Mouse (Mus musculus): ENCODE results near the gene Glod4. TPM values are rescaled to one million over a fixed set of nuclear protein-coding genes. Genes with fewer than 3 reads are reported as not detected.
A peak's percentile ranks its signal among the peaks of the same experiment; 100 is the strongest.

The Glod4 gene
- polyA plus RNA-seq, 1 experiment, result 11.9 TPM

- Histone ChIP-seq H3K4me1 (ENCODE audit: control insufficient read depth, insufficient read depth, low read length) (no peaks in the 10 kb centered on the region; the same call in 1 of the 2 replicates), H3K4me3 (replicated peaks; ENCODE audit: extremely low read depth, low read depth, low read length) (no peak overlapping the region)
- no peak for DNase-seq
- TF ChIP-seq CTCF (IDR thresholded peaks at IDR 0.05; ENCODE audit: insufficient read depth, low read length), result no peak
- no peak for TF ChIP-seq POLR2A (IDR thresholded peaks at IDR 0.05; ENCODE audit: borderline replicate concordance, extremely low read depth, low read depth, low read length)
- WGBS, result 73% methylated on average over 3 of the region's 3 CpGs
Observed at GRCm38 (mm10) chr11:76137996-76138395, 105.5 kb downstream of the Glod4 start.

GRCm38 (mm10) chr11:76135641-76136437, 107.7 kb downstream of the Glod4 start:
- 78% methylated on average over 7 of the region's 7 CpGs for WGBS
- DNase-seq, result no peak
- Histone ChIP-seq H3K4me1 (ENCODE audit: control insufficient read depth, insufficient read depth, low read length) (no peaks in the 10 kb centered on the region; the same call in none of the 2 replicates), H3K4me3 (replicated peaks; ENCODE audit: extremely low read depth, low read depth, low read length) (no peak overlapping the region)
- TF ChIP-seq POLR2A (IDR thresholded peaks at IDR 0.05; ENCODE audit: borderline replicate concordance, extremely low read depth, low read depth, low read length) (no peak), CTCF (IDR thresholded peaks at IDR 0.05; ENCODE audit: insufficient read depth, low read length) (no peak)

GRCm38 (mm10) chr11:76130859-76131258, 112.7 kb downstream of the Glod4 start:
- WGBS, result 42% methylated on average over 5 of the region's 5 CpGs
- TF ChIP-seq CTCF (IDR thresholded peaks at IDR 0.05; ENCODE audit: insufficient read depth, low read length), result no peak
- no peak for TF ChIP-seq POLR2A (IDR thresholded peaks at IDR 0.05; ENCODE audit: borderline replicate concordance, extremely low read depth, low read depth, low read length)
- no peaks in the 10 kb centered on the region; the same call in none of the 2 replicates for H3K4me1 ChIP-seq (ENCODE audit: control insufficient read depth, insufficient read depth, low read length)
- peak; percentile 25 for DNase-seq
- H3K4me3 ChIP-seq (replicated peaks; ENCODE audit: extremely low read depth, low read depth, low read length), result no peak overlapping the region

DNA sequence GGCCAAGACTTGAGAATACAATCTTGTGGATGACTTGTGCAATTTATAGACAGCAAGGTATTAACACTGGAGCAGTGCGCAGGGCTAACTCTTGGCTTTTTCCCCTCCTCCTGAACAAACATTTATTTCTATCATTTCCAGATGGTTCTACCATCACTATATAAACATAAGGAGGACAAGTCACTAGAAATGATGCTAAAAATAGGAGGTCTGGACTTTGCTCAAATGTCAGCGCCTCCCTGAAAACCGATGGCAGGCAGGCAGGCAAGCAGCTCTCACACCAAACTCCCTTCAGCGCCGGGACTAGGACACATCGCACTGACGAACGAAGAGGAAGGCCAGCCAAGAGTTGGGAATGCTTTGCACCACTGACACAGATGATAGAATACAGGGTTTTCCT, 118.1 kb downstream of the Glod4 start:
- no peak overlapping the region for H3K4me3 ChIP-seq (replicated peaks; ENCODE audit: extremely low read depth, low read depth, low read length)
- TF ChIP-seq POLR2A (IDR thresholded peaks at IDR 0.05; ENCODE audit: borderline replicate concordance, extremely low read depth, low read depth, low read length), result no peak
- no peak for TF ChIP-seq CTCF (IDR thresholded peaks at IDR 0.05; ENCODE audit: insufficient read depth, low read length)
- no peak for DNase-seq
- 58% methylated on average over 8 of the region's 8 CpGs for WGBS
- H3K4me1 ChIP-seq (ENCODE audit: control insufficient read depth, insufficient read depth, low read length), result peaks cover 7% of the 10 kb centered on the region

DNA sequence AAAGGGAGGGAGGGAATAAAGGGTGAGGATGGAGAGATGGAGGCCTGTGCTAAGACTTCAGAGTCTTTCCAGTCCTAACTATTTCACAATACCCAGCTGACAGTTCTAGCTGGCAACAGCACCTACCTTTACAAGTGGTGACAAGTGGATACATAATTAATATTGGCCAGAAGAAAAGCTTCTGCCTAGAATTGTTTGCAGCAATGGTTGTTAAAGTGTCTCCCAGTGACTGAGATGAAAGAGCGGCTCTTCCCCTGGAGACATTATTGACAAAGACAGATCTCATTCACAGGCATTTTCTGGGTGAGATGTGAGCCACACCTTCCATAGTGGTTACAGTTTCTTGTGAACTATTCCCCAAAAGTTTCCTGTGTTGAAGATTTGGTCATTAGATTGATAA, 120.0 kb downstream of the Glod4 start:
- Histone ChIP-seq H3K4me1 (ENCODE audit: control insufficient read depth, insufficient read depth, low read length) (peaks cover 7% of the 10 kb centered on the region), H3K4me3 (replicated peaks; ENCODE audit: extremely low read depth, low read depth, low read length) (no peak overlapping the region)
- DNase-seq, result no peak
- 95% methylated on average over 1 of the region's 1 CpGs for WGBS
- TF ChIP-seq CTCF (IDR thresholded peaks at IDR 0.05; ENCODE audit: insufficient read depth, low read length), result no peak
- no peak for TF ChIP-seq POLR2A (IDR thresholded peaks at IDR 0.05; ENCODE audit: borderline replicate concordance, extremely low read depth, low read depth, low read length)

DNA sequence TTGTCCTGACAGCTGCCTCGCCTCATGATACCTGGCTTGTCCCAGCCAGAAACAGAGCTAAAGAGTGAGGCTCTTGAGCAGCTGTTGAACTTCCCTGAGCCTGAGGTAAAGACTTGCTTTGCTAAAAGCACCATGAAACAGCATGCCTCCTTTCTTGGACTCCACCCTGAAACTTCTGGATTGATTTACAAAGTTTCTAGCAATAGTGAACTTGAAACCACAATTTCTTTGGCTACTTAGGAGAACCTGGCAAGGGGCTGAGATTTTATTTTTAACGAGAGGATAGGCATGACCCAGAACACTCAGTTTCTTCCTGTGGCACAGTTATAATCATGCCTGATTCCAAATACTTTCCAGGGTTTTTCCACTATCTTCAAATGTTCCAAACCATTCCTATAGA, 121.0 kb downstream of the Glod4 start:
- no peak for TF ChIP-seq CTCF (IDR thresholded peaks at IDR 0.05; ENCODE audit: insufficient read depth, low read length)
- no peak for TF ChIP-seq POLR2A (IDR thresholded peaks at IDR 0.05; ENCODE audit: borderline replicate concordance, extremely low read depth, low read depth, low read length)
- Histone ChIP-seq H3K4me1 (ENCODE audit: control insufficient read depth, insufficient read depth, low read length) (peaks cover 7% of the 10 kb centered on the region), H3K4me3 (replicated peaks; ENCODE audit: extremely low read depth, low read depth, low read length) (no peak overlapping the region)
- WGBS, result 64% methylated on average over 2 of the region's 2 CpGs
- DNase-seq, result no peak

DNA sequence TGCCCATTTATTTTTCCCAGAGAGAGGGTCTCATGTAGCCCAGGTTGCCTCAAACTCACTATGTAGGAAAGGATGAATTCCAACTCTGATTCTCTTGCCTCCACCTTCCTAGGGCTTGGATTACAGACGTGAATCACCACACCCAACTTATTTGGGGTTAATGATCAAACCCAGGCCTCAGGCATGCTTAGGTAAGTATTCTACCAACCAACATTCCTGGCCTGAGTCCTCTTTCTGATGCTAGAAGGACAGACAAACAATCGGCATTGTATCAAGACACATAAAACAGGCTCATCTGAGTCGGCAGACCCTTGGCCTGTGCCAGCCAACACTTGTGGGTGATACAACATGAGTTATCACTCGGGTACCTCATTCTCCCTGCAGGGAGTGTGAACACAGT, 122.4 kb downstream of the Glod4 start:
- H3K4me1 ChIP-seq (ENCODE audit: control insufficient read depth, insufficient read depth, low read length), result peaks cover 7% of the 10 kb centered on the region
- TF ChIP-seq CTCF (IDR thresholded peaks at IDR 0.05; ENCODE audit: insufficient read depth, low read length) (no peak), POLR2A (IDR thresholded peaks at IDR 0.05; ENCODE audit: borderline replicate concordance, extremely low read depth, low read depth, low read length) (no peak)
- no peak for DNase-seq
- no peak overlapping the region for H3K4me3 ChIP-seq (replicated peaks; ENCODE audit: extremely low read depth, low read depth, low read length)
- 70% methylated on average over 4 of the region's 4 CpGs for WGBS

DNA sequence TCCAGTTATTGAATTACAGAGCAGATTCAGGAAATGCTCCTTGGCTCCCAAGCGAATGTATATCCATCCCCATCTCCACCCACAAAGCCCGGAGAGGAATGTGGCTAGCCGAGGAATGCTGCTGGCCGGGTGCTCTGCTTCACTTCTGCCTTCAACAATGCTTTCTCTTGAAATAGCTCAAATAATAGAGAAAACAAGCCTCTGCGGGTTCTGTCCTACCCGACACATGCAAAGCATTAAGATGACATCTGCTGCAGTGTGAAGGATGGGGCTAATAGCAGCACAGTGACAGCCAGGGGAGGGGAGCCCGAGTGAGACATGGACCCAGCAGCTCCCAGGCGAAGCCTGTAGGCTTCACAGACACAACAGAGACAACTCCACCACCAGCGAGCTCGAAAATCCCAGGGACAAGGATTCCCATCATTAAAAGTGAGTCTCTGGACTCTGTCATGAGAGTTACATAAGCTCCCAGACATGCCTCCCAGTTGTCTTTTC, 123.1 kb downstream of the Glod4 start:
- H3K4me3 ChIP-seq (replicated peaks; ENCODE audit: extremely low read depth, low read depth, low read length), result no peak overlapping the region
- 32% methylated on average over 10 of the region's 10 CpGs for WGBS
- peaks cover 7% of the 10 kb centered on the region for H3K4me1 ChIP-seq (ENCODE audit: control insufficient read depth, insufficient read depth, low read length)
- DNase-seq, result peak; percentile 28
- TF ChIP-seq CTCF (IDR thresholded peaks at IDR 0.05; ENCODE audit: insufficient read depth, low read length) (no peak), POLR2A (IDR thresholded peaks at IDR 0.05; ENCODE audit: borderline replicate concordance, extremely low read depth, low read depth, low read length) (no peak)

- H3K4me3 ChIP-seq (replicated peaks; ENCODE audit: extremely low read depth, low read depth, low read length), result no peak overlapping the region
- no peak for DNase-seq
- WGBS, result 84% methylated on average over 3 of the region's 3 CpGs
- H3K4me1 ChIP-seq (ENCODE audit: control insufficient read depth, insufficient read depth, low read length), result no peaks in the 10 kb centered on the region; the same call in 1 of the 2 replicates
- no peak for TF ChIP-seq CTCF (IDR thresholded peaks at IDR 0.05; ENCODE audit: insufficient read depth, low read length)
- TF ChIP-seq POLR2A (IDR thresholded peaks at IDR 0.05; ENCODE audit: borderline replicate concordance, extremely low read depth, low read depth, low read length), result no peak
Observed at GRCm38 (mm10) chr11:76110416-76110815, 133.1 kb downstream of the Glod4 start.

All from lung, adult 2 months (tissue).